Comparison of ENCODE assay signal across 10 mouse cellular contexts in the genomic region with DNA sequence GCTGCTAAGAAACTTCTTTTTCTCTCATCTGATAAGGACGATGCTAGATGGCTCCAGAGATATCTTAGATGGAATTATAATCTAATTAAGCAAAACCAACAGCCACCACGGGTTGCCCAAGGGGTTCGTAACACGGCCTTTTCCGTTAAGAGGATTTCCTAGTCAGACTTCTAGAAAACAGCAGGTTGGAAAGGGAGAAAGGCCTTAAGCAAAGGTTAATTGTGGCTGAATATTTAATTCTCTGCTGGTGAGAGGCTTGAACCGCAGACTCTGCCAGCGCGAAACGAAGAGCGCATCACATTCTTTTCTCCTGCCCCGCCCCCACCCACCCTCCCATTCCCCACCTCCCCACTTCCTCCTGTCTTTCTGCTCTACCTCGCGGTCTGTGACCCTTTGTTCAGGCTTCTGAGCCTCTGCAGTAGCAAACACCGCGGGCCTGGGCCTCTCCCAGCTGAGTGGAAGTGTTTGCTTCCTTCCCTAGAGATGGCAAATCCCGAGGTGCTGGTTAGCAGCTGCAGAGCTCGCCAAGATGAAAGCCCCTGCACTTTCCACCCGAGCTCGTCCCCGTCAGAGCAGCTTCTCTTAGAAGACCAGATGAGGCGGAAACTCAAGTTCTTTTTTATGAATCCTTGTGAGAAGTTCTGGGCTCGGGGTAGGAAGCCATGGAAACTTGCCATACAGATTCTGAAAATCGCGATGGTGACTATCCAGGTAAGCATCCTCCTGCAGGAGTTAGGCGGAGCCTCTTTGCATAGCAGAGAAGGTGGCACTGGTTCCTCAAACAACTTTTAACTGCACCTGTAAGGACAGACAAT. TPM values are rescaled to one million over a fixed set of nuclear protein-coding genes. Genes with fewer than 3 reads are reported as not detected.
DNase-seq lines count a peak whose midpoint lies in the region; ATAC-seq lines count a peak whose summit lies in the region.
"Had no signal": no experiment of that assay in that cellular context is flagged by ENCODE, and none has a peak within 500 bp of the region (broad histone marks: within the 10 kb centered on the region; RNA-seq: fewer than 3 reads in every experiment).

No protein-coding gene starts in this region.

- H3K4me2 ChIP-seq in heart, embryonic 13.5 days, result peak overlapping the region; percentile 65
- peak overlapping the region; percentile 54 for H3K4me2 ChIP-seq in intestine, embryonic 15.5 days (replicated peaks)

- no peaks in the 10 kb centered on the region for H3K9me3 ChIP-seq in heart, embryonic 13.5 days
- no peaks in the 10 kb centered on the region for H3K9me3 ChIP-seq in intestine, embryonic 15.5 days

- H3K27ac ChIP-seq in heart, embryonic 13.5 days (replicated peaks), result no peak overlapping the region
- no peak overlapping the region; the same call in 1 of the 2 replicates for H3K27ac ChIP-seq in intestine, embryonic 15.5 days
- H3K27ac ChIP-seq: macrophage had no signal

- peaks cover 17% of the 10 kb centered on the region for H3K4me1 ChIP-seq in heart, embryonic 13.5 days
- H3K4me1 ChIP-seq in intestine, embryonic 15.5 days (replicated peaks), result peaks cover 8% of the 10 kb centered on the region; the same call in 1 of the 2 replicates

- H3K27me3 ChIP-seq in heart, embryonic 13.5 days (replicated peaks), result peaks cover 37% of the 10 kb centered on the region
- H3K27me3 ChIP-seq in intestine, embryonic 15.5 days (replicated peaks), result peaks cover 16% of the 10 kb centered on the region

- no peaks in the 10 kb centered on the region for H3K36me3 ChIP-seq in heart, embryonic 13.5 days
- no peaks in the 10 kb centered on the region for H3K36me3 ChIP-seq in intestine, embryonic 15.5 days

- H3K9ac ChIP-seq in heart, embryonic 13.5 days, result peak overlapping the region; percentile 54
- no peak overlapping the region for H3K9ac ChIP-seq in intestine, embryonic 15.5 days

- 9% methylated on average over 25 of the region's 25 CpGs for WGBS in heart, embryonic 13.5 days
- WGBS in intestine, embryonic 15.5 days, result 16% methylated on average over 25 of the region's 25 CpGs

- DNase-seq in heart, postnatal 4 days, result no peak
- DNase-seq in embryo, embryonic 11.5 days (ENCODE audit: low read depth, low spot score), result peak; percentile 26
- DNase-seq in neural tube, embryonic 10.5 days (ENCODE audit: extremely low spot score, low spot score), result peak; percentile 66
- no peak for DNase-seq in layer of hippocampus, adult 8-10 months (ENCODE audit: low spot score in 2 of 2)
- no peak for DNase-seq in frontal cortex, postnatal 25 days (ENCODE audit: low spot score in 2 of 2)

- H3K4me3 ChIP-seq in heart, embryonic 13.5 days, result peak overlapping the region; percentile 40
- peak overlapping the region; percentile 16 for H3K4me3 ChIP-seq in intestine, embryonic 15.5 days (replicated peaks)

- no peak for ATAC-seq in heart, embryonic 13.5 days (ENCODE audit: extremely low read depth, insufficient number of reproducible peaks, low FRiP score, low TSS enrichment)
- no peak for ATAC-seq in intestine, embryonic 15.5 days
- no peak for ATAC-seq in cerebellum, adult (ENCODE audit: insufficient number of reproducible peaks, low FRiP score, low TSS enrichment)

RNA-seq across cellular contexts. Expression of a gene that starts 4.3 kb away (rescaled TPM):
- polyA plus RNA-seq in heart, embryonic 13.5 days (2015; fragmentation: Nextera tagmentation; extraction: Ambion mirVana), result 0.45 and 1.1 TPM in 2 replicates
- total RNA-seq in heart, postnatal 4 days (2021), result under 1 TPM; 0.09 to 0.10 TPM
- polyA plus RNA-seq in intestine, embryonic 15.5 days (2015; fragmentation: Nextera tagmentation; extraction: Ambion mirVana), result 30.5 and 38.5 TPM in 2 replicates
- total RNA-seq in layer of hippocampus, adult 8-10 months (2022), result not detected
- polyA plus RNA-seq: C2C12 had no signal

RNA-seq across cellular contexts. Expression of a gene that starts 13.6 kb away (rescaled TPM):
- not detected in 2 replicates for polyA plus RNA-seq in heart, embryonic 13.5 days (2015; fragmentation: Nextera tagmentation; extraction: Ambion mirVana)
- under 1 TPM; 0.14 to 0.36 TPM for total RNA-seq in heart, postnatal 4 days (2021)
- 0.38 TPM in 1 of 2 replicates, not detected in the other for polyA plus RNA-seq in intestine, embryonic 15.5 days (2015; fragmentation: Nextera tagmentation; extraction: Ambion mirVana)
- total RNA-seq in layer of hippocampus, adult 8-10 months (2022), result 1 to 10 TPM in 2 of 4 experiments, under 1 TPM in 2; 0.67 to 1.7 (median 0.96) TPM

RNA-seq across cellular contexts. Expression of a gene that starts 28.1 kb away (rescaled TPM):
- polyA plus RNA-seq in heart, embryonic 13.5 days (2015; fragmentation: Nextera tagmentation; extraction: Ambion mirVana), result 0.42 and 0.57 TPM in 2 replicates
- total RNA-seq in heart, postnatal 4 days (2021), result under 1 TPM; 0.36 to 0.74 TPM
- 7.9 and 8.3 TPM in 2 replicates for polyA plus RNA-seq in intestine, embryonic 15.5 days (2015; fragmentation: Nextera tagmentation; extraction: Ambion mirVana)
- under 1 TPM in 2 of 4 experiments, not detected in 2; 0.34 to 0.36 TPM for total RNA-seq in layer of hippocampus, adult 8-10 months (2022)

Comparison
In these comparisons a context has a peak if more than half of its experiments do, and no peak if none do; other contexts are left out.
1. DNase-seq: peak in embryo, embryonic 11.5 days (single experiment) and neural tube, embryonic 10.5 days (single experiment); none in heart, postnatal 4 days (single experiment), layer of hippocampus, adult 8-10 months (0 of 2) and frontal cortex, postnatal 25 days (0 of 2).